Mouse (Mus musculus) liver, embryonic 12.5 days (tissue): ENCODE data around the gene Actl10. TPM values are rescaled to one million over a fixed set of nuclear protein-coding genes. Genes with fewer than 3 reads are reported as not detected.
A peak's percentile ranks its signal among the peaks of the same experiment; 100 is the strongest.

ENCODE experiments used
- ATAC-seq: fragments of 200-750 bp; cut with Nextera tagmentation; 2 replicates; pipeline ENCODE4 v1.8.0; 2017; ENCODE audit warnings: moderate number of reproducible peaks, mild to moderate bottlenecking, moderate library complexity
- H3K27ac ChIP-seq: fragments of 300-500 bp; sonication (generic); 2 replicates; pipeline ENCODE4 v1.5.1; 2016; ENCODE audit warnings: mild to moderate bottlenecking
- H3K27me3 ChIP-seq: fragments of 300-500 bp; sonication (generic); replicated peaks from 2 replicates; pipeline ENCODE4 v1.6.1; 2016; ENCODE audit warnings: mild to moderate bottlenecking, moderate library complexity
- H3K36me3 ChIP-seq: fragments of 300-500 bp; sonication (generic); 2 replicates; pipeline ENCODE4 v1.6.1; 2016; ENCODE audit warnings: mild to moderate bottlenecking, moderate library complexity
- H3K4me1 ChIP-seq: fragments of 300-500 bp; sonication (generic); 2 replicates; pipeline ENCODE4 v1.6.1; 2016
- H3K4me2 ChIP-seq: fragments of 300-500 bp; sonication (generic); 2 replicates; pipeline ENCODE4 v1.6.1; 2016; ENCODE audit warnings: mild to moderate bottlenecking, moderate library complexity
- H3K4me3 ChIP-seq: fragments of 300-500 bp; sonication (generic); 2 replicates; pipeline ENCODE4 v1.5.1; 2016; ENCODE audit warnings: mild to moderate bottlenecking, moderate library complexity
- H3K9ac ChIP-seq: fragments of 300-500 bp; sonication (generic); 2 replicates; pipeline ENCODE4 v1.6.1; 2016; ENCODE audit warnings: mild to moderate bottlenecking, moderate library complexity
- H3K9me3 ChIP-seq: fragments of 300-500 bp; sonication (generic); replicated peaks from 2 replicates; pipeline ENCODE4 v1.6.1; 2016; ENCODE audit warnings: mild to moderate bottlenecking, moderate library complexity
- WGBS: fragments of 180-500 bp; shearing (Covaris S2); methylation state at CpG from one replicate; pipeline ENCODE4 v1.1.7; 2016; ENCODE audit not compliant: insufficient replicate concordance; 5-methylcytosine and 5-hydroxymethylcytosine counted together
- polyA plus RNA-seq: library from polyadenylated mRNA; unstranded; fragments of >200 nt; fragmentation: Nextera tagmentation; extraction: Ambion mirVana; gene quantifications from 2 replicates; pipeline ENCODE4 v1.2.1, GENCODE M21; 2016

Actl10 gene
- polyA plus RNA-seq, 1 experiment from 2014 or later: 0.29 TPM

GRCm38 (mm10) chr2:154586405-154586804 lies 34.8 kb downstream of the Actl10 start:
- H3K27ac ChIP-seq: no peak overlapping the region
- peaks cover 28% of the 10 kb centered on the region for H3K4me1 ChIP-seq
- ATAC-seq: no peak
- H3K36me3 ChIP-seq: peaks cover 21% of the 10 kb centered on the region
- no peaks in the 10 kb centered on the region for H3K9me3 ChIP-seq
- H3K4me3 ChIP-seq: no peak overlapping the region
- 0 out of 2 replicates have a peak, but pooled peaks cover 4% of the 10 kb centered on the region for H3K27me3 ChIP-seq
- no peak overlapping the region for H3K9ac ChIP-seq
- 60% methylated on average over 5 of the region's 5 CpGs for WGBS
- no peak overlapping the region for H3K4me2 ChIP-seq

GRCm38 (mm10) chr2:154589051-154589450 lies 37.5 kb downstream of the Actl10 start:
- 0 out of 2 replicates have a peak, but pooled peaks cover 3% of the 10 kb centered on the region for H3K9me3 ChIP-seq
- ATAC-seq: no peak
- 0 out of 2 replicates have a peak, but pooled peaks cover 4% of the 10 kb centered on the region for H3K27me3 ChIP-seq
- H3K4me3 ChIP-seq: no peak overlapping the region
- WGBS: 83% methylated on average over 4 of the region's 4 CpGs
- H3K27ac ChIP-seq: no peak overlapping the region
- no peak overlapping the region for H3K9ac ChIP-seq
- peaks cover 45% of the 10 kb centered on the region for H3K36me3 ChIP-seq
- H3K4me2 ChIP-seq: no peak overlapping the region
- H3K4me1 ChIP-seq: peaks cover 10% of the 10 kb centered on the region

GRCm38 (mm10) chr2:154591239-154591638 lies 39.7 kb downstream of the Actl10 start:
- Histone ChIP-seq H3K36me3 (peaks cover 67% of the 10 kb centered on the region), H3K4me3 (no peak overlapping the region), H3K27me3 (no peaks in the 10 kb centered on the region), H3K9ac (no peak overlapping the region), H3K4me1 (no peaks in the 10 kb centered on the region), H3K9me3 (0 out of 2 replicates have a peak, but pooled peaks cover 3% of the 10 kb centered on the region), H3K4me2 (no peak overlapping the region), H3K27ac (no peak overlapping the region)
- 66% methylated on average over 3 of the region's 3 CpGs for WGBS
- no peak for ATAC-seq

- Histone ChIP-seq H3K27me3 (no peaks in the 10 kb centered on the region), H3K9me3 (0 out of 2 replicates have a peak, but pooled peaks cover 3% of the 10 kb centered on the region), H3K4me1 (no peaks in the 10 kb centered on the region), H3K27ac (no peak overlapping the region), H3K9ac (no peak overlapping the region), H3K4me3 (no peak overlapping the region), H3K4me2 (no peak overlapping the region), H3K36me3 (peaks cover 56% of the 10 kb centered on the region)
- 0 out of 2 replicates have a peak, but pooled peaks have one; percentile 52 for ATAC-seq
- WGBS: 51% methylated on average over 3 of the region's 3 CpGs
Measured at GRCm38 (mm10) chr2:154593025-154593424, 41.4 kb downstream of the Actl10 start.

GRCm38 (mm10) chr2:154595775-154596174 lies 44.2 kb downstream of the Actl10 start:
- Histone ChIP-seq H3K4me2 (no peak overlapping the region), H3K4me3 (no peak overlapping the region), H3K36me3 (peaks cover 55% of the 10 kb centered on the region), H3K9ac (no peak overlapping the region), H3K27me3 (no peaks in the 10 kb centered on the region), H3K27ac (no peak overlapping the region), H3K9me3 (0 out of 2 replicates have a peak, but pooled peaks cover 3% of the 10 kb centered on the region), H3K4me1 (peaks cover 7% of the 10 kb centered on the region; the same call in 1 of the 2 replicates)
- 77% methylated on average over 5 of the region's 5 CpGs for WGBS
- no peak for ATAC-seq

GRCm38 (mm10) chr2:154597399-154597798 lies 45.8 kb downstream of the Actl10 start:
- Histone ChIP-seq H3K4me2 (no peak overlapping the region), H3K9ac (no peak overlapping the region), H3K36me3 (peaks cover 47% of the 10 kb centered on the region), H3K4me3 (no peak overlapping the region), H3K9me3 (0 out of 2 replicates have a peak, but pooled peaks cover 3% of the 10 kb centered on the region), H3K27me3 (no peaks in the 10 kb centered on the region), H3K4me1 (peaks cover 9% of the 10 kb centered on the region), H3K27ac (no peak overlapping the region)
- 79% methylated on average over 3 of the region's 3 CpGs for WGBS
- no peak for ATAC-seq

GRCm38 (mm10) chr2:154600586-154600985 lies 49.0 kb downstream of the Actl10 start:
- Histone ChIP-seq H3K9ac (no peak overlapping the region), H3K4me3 (no peak overlapping the region), H3K27ac (no peak overlapping the region), H3K4me1 (peaks cover 34% of the 10 kb centered on the region), H3K9me3 (no peaks in the 10 kb centered on the region), H3K4me2 (no peak overlapping the region), H3K27me3 (no peaks in the 10 kb centered on the region), H3K36me3 (peaks cover 15% of the 10 kb centered on the region; the same call in 1 of the 2 replicates)
- no peak for ATAC-seq
- 61% methylated on average over 6 of the region's 6 CpGs for WGBS

- no peak overlapping the region for H3K4me3 ChIP-seq
- no peak overlapping the region for H3K4me2 ChIP-seq
- WGBS: 64% methylated on average over 3 of the region's 3 CpGs
- no peaks in the 10 kb centered on the region for H3K9me3 ChIP-seq
- no peaks in the 10 kb centered on the region for H3K27me3 ChIP-seq
- peaks cover 38% of the 10 kb centered on the region for H3K4me1 ChIP-seq
- ATAC-seq: no peak
- no peak overlapping the region for H3K27ac ChIP-seq
- no peak overlapping the region for H3K9ac ChIP-seq
- 0 out of 2 replicates have a peak, but pooled peaks cover 8% of the 10 kb centered on the region for H3K36me3 ChIP-seq
Measured at GRCm38 (mm10) chr2:154601324-154601723, 49.7 kb downstream of the Actl10 start.

Other genes starting within 250 kb of the Actl10 start
- gene Bpifb9b, start 244.5 kb upstream of the Actl10 start, polyA plus RNA-seq: not detected in 2 replicates
- 16.6 and 16.8 TPM in 2 replicates for gene Cdk5rap1, start 178.8 kb upstream of the Actl10 start, polyA plus RNA-seq
- 1.5 and 1.6 TPM in 2 replicates for gene Snta1, start 143.7 kb upstream of the Actl10 start, polyA plus RNA-seq
- 13.8 and 15.1 TPM in 2 replicates for gene Cbfa2t2, start 115.3 kb upstream of the Actl10 start, polyA plus RNA-seq
- gene 1700003F12Rik, start 4.7 kb upstream of the Actl10 start, polyA plus RNA-seq: 1.5 and 1.6 TPM in 2 replicates
- 1.0 and 1.3 TPM in 2 replicates for gene Necab3, start 7.1 kb downstream of the Actl10 start, polyA plus RNA-seq
- 27.0 and 27.4 TPM in 2 replicates for gene E2f1, start 18.1 kb downstream of the Actl10 start, polyA plus RNA-seq
- 24.5 and 26.1 TPM in 2 replicates for gene Pxmp4, start 51.9 kb downstream of the Actl10 start, polyA plus RNA-seq
- gene Zfp341, start 61.5 kb downstream of the Actl10 start, polyA plus RNA-seq: 2.2 TPM in 2 replicates
- 0.45 TPM in 1 of 2 replicates, not detected in the other for gene 4930519P11Rik, start 61.7 kb downstream of the Actl10 start, polyA plus RNA-seq
- gene Chmp4b, start 99.9 kb downstream of the Actl10 start, polyA plus RNA-seq: 17.6 and 18.2 TPM in 2 replicates
- gene Gm14214, start 218.3 kb downstream of the Actl10 start, polyA plus RNA-seq: not detected in 2 replicates
- 29.6 and 37.1 TPM in 2 replicates for gene Raly, start 239.3 kb downstream of the Actl10 start, polyA plus RNA-seq
- 0.29 and 0.36 TPM in 2 replicates for gene a, start 239.6 kb downstream of the Actl10 start, polyA plus RNA-seq